Mouse (Mus musculus) bone marrow, adult 2 months (tissue): ENCODE data around the gene Taf6.

ENCODE experiments used
- CTCF ChIP-seq: fragments of 200-500 bp; IDR thresholded peaks from 2 replicates; pipeline ENCODE4 v1.5.1; 2011; ENCODE audit warnings: low read length, control low read depth; ENCODE audit not compliant: control insufficient read depth, insufficient read depth
- POLR2A ChIP-seq: fragments of 200-500 bp; IDR thresholded peaks from 2 replicates; pipeline ENCODE4 v1.6.1; 2011; ENCODE audit warnings: low read depth, mild to moderate bottlenecking, control low read depth, low read length, borderline replicate concordance; ENCODE audit not compliant: control insufficient read depth

GRCm38 (mm10) chr5:138227367-138227766 lies 40.1 kb upstream of the Taf6 start:
- TF ChIP-seq POLR2A, result no peak
- no peak for TF ChIP-seq CTCF
